Mouse (Mus musculus): Measurements from ENCODE around the gene Cdkn2aip. TPM values are rescaled to one million over a fixed set of nuclear protein-coding genes. Genes with fewer than 3 reads are reported as not detected.
A peak's percentile ranks its signal among the peaks of the same experiment; 100 is the strongest.

The Cdkn2aip gene
- total RNA-seq (2021), result 10 to 100 TPM; 16.6 to 20.6 TPM

DNA sequence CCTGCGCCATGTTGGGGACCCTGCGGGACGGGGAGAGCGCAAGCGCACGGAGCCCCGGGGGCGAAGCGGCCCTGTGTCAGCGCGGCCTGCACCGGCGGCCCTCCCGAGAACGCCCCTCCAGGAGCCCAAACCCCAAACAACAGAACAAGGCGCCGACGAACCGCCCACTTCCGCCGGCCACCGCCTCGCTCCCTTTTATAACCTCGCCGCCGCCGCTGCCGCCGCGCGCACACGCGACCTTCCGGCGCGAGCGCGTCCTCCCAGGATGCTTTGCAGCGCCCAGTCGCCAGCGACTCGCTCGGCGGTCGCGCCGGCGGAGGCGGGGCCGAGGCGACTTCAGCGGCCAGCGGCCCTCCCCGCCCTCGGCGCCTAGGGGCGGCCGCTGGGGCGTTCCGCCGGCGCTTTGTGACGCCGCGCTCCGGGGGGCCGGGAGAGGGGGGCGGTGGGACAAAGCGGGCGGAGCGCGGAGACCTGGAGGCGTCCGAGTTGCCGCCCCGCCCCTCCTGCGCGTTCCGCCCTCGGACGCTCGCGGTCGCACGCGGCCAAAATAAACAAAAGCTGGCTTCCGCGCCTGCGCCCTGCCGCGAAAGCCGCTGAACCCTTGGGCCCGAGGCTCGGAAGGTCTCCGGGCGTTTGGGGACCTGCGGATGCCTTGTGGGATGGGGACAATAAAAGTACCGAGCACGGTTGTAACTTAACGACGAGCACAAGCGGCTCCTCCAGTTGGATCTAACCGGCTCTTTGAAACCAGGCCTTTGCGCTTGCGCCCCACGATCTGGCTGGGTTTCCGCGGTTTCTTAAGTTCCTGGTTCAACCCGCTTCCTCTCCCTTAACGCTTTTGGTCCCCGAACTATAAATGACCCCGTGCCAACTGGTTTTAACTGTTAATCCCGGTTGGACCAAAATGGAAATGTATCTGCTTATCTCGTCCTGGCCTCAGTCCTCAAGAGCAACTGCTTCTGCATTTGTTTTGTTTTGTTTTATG, at the start of gene Cdkn2aip:
TSS of gene Cdkn2aip (minus strand) at position 172 of the 985 bp plus-strand sequence.
- intact Hi-C loops (cut with DNase I), result loop anchor here (2.0 kb wide), 1 partner anchor 39 kb away; the partner anchor contains the start of gene Ing2
- peak; percentile 94 to 95 for DNase-seq (ENCODE audit: low spot score in 2 of 2)

DNA sequence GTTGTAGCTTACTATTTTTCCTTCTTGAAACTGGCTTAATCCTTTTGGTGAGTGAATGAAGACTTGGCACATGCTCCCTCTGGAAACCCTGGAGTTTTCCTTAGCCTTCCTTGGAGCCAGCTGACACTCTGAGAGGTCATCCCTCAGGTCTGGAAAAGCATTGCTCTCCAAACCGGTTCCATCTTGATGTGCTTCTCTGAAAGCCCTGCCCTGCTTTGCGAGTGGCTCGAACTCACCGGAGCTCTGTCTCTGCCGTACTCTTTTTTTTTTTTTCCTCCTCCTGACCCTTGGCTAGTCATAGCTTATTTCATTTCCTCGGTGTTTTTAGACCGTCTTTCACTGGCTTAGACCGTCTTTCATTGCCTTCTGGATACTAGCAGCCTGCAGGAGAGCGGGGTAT, 49.5 kb upstream of the Cdkn2aip start:
- intact Hi-C loops (cut with DNase I), result no loop called here
- DNase-seq (ENCODE audit: low spot score in 2 of 2), result no peak

DNA sequence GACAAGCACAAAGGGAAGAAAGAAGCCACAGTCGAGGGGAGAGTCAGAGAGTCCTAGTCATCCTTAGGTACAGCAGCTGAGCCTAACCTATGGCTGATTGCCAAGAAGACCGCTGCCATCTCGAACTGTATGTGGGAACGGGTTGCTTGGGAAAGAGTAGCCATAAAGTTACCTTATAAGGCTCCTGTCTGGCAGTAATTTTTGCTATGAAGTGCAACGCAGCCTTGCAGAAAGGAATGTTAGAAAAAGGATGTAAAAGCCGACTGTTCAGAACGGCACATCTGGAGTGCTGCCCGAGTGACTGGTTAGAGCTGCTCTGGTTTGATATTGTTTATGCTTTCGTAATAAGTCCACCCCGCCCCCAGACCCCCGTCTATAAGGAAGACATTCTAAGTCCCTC, 47.0 kb upstream of the Cdkn2aip start:
- intact Hi-C loops (cut with DNase I), result no loop called here
- no peak for DNase-seq (ENCODE audit: low spot score in 2 of 2)

DNA sequence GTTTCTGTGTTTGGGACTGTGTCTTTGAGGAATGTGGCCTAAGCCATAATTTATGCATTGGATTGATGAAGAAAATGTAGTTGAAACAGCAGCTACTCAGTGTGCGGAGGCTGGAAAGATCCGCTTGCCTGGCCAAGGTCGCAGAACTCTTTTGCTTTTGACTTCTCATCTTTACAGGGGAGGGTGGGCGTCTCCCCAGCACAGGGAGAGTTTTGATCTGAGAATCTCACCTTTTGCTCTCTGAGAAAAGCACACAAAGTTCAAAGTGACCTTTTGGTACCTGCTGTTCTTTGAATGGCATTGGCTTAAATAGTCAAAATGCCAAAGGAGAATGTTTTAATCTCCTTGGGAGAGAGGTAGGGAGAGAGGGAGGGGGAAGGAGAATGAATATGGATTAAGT, 46.5 kb upstream of the Cdkn2aip start:
- intact Hi-C loops (cut with DNase I), result no loop called here
- no peak for DNase-seq (ENCODE audit: low spot score in 2 of 2)

DNA sequence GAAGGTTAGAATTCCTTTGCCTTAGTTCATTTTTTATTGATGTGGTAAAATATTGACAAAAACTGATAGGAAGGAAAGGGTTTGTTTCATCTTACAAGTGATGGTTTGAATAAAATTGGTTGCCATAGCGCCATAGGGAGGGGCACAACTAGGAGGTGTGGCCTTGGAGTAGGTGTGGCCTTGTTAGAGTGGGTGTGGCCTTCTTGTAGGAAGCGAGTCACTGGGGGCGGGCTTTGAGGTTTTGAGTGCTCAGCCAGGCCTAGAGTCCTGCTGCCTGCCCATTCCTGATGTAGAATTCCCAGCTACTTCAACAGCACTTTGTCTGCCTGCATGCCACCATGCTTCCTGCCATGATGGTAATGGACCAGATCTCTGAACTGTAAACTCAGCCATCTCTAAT, 39.4 kb upstream of the Cdkn2aip start:
- intact Hi-C loops (cut with DNase I), result no loop called here
- no peak for DNase-seq (ENCODE audit: low spot score in 2 of 2)

DNA sequence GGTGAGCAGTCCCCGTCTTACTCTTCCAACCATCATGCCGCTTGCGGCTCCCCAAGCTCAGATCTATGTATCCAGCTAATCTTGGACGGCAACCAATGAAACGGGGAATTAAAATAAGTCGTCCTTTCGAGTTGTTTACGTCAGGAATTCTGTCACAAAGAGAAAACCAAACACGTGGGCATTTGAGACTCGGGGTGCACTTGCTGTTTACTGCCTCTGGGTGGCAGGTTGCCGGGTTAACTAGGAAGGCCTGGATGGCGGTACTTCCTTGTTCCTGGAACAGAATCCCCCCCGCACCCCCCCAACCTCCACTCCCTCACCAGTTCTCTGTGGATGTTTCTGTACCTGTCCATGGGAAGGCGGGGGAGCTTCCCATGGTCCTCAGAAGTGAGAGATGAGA, 36.4 kb upstream of the Cdkn2aip start:
- no peak for DNase-seq (ENCODE audit: low spot score in 2 of 2)
- intact Hi-C loops (cut with DNase I), result no loop called here

DNA sequence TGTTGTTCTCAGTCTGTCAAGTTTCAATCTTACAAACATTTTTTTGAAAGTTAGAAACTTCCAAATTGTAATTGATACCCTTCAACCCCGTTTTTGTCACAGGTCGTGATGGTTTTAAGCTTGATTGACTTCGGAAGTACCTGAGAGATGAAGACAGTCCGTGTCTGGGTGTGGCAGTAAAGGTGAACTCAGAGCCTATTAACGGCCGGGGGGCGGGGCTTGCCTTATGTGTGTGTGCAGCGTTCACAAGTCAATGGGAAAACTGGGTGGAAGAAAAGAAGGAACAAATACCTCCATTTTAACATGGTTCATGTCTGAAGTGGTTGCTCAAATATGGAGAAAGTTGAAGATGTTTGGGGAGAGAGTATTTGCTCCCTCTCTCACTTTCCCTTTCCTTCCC, 35.8 kb upstream of the Cdkn2aip start:
- DNase-seq (ENCODE audit: low spot score in 2 of 2), result no peak
- intact Hi-C loops (cut with DNase I), result no loop called here

DNA sequence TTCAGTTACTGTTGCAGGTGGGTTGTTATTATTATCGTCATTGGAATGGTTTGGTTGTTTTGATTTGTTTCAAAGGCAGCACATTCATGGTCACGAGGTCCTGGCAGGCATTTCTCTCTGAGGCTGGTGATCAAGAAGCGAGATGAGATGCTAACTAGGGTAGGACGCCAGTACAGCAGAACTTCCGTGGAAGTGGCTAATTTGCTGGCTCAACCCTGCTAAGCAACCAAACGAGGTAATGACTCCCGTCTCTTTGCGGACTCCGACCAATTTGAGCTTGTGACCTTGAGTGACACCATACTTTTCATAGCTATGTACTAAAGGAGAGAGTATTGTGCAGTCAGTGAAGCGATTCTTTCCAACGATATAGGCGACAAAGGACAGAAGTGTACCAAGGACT, 32.6 kb upstream of the Cdkn2aip start:
- intact Hi-C loops (cut with DNase I), result no loop called here
- DNase-seq (ENCODE audit: low spot score in 2 of 2), result no peak

DNA sequence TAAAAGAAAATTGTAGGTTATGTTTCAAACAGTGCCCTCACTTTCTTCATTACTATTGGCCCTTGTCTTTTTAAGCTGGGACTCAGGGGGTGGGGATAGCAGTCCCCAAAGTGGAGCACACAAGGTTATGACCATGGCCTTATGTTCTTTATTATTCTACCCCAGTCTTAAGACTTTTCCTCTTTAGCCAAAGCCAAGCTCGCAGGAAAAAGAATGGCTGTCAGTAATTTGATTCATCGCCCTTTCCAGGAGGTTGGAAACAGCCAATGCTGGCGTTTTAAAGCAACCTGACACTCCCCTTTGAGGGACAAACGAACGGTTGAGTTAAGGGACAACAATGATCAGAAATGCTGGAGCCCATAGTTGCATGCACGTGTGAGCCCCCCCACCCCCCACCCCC, 32.1 kb upstream of the Cdkn2aip start:
- intact Hi-C loops (cut with DNase I), result no loop called here
- DNase-seq (ENCODE audit: low spot score in 2 of 2), result no peak

DNA sequence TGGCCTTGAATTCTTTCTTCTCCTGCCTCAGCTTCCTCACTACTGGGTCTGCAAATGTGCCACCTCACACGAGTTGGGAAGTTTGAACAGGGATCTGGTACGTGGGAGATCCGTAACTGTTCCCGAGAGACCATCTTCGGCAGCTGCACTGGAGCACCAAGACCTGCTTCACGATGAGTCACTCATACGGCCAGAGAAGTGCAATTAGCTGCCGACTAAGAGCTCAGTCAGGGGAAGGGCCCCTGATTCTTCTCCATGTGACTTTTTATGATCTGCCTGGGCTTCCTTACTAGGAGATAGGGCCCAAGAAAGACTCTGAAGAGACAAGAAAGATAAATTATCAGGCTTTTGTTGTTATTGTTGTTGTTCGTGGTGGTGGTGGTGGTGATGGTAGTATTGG, 31.1 kb upstream of the Cdkn2aip start:
- intact Hi-C loops (cut with DNase I), result loop anchor here (5.0 kb wide), 1 partner anchor 97 kb away; no protein-coding TSS in a partner anchor
- DNase-seq (ENCODE audit: low spot score in 2 of 2), result no peak

DNA sequence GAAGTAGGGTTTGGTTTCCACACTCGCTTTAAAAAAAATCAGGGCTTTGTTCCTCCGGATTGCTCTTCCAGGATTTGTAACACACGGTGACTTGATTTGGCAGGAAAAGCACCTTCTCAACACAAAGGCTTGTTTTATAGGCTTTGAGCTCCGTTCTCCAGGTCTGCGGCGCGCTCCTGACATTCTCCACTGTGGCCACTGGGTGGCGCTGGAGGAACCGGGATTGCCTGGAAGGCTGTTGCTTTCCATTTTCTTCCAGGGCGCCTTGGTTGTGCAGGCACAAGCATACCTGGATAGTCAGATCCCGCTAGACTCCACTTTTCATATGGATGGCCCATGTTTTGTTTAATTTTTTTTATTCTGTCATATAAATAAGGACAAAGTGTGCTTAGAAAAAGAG, 29.7 kb upstream of the Cdkn2aip start:
- intact Hi-C loops (cut with DNase I), result loop anchor here (1.0 to 5.0 kb wide), 2 partner anchors 99 to 273 kb away; no protein-coding TSS in a partner anchor
- peak; percentile 89 to 90 for DNase-seq (ENCODE audit: low spot score in 2 of 2)

DNA sequence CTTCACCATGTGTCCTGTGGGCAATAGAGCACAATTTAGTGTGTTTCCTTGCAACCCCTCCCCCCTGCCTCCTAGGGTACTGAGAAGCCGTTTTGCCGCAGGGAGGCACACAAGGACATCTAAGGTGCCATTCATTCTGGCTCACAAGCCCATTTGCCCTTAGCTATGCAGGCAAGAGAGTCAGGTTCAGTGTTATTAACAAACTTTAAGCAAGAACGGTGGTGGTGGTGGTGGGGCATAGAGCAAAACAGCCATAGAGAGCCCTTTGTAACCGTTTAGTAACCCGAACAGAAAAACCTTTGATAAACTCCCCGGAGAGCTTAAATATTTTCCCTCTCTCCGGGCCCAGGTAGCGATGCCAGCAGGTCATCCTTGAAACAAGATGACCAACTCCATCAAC, 29.3 kb upstream of the Cdkn2aip start:
- DNase-seq (ENCODE audit: low spot score in 2 of 2), result no peak
- intact Hi-C loops (cut with DNase I), result loop anchor here (1.0 to 5.0 kb wide), 2 partner anchors 99 to 273 kb away; no protein-coding TSS in a partner anchor

DNA sequence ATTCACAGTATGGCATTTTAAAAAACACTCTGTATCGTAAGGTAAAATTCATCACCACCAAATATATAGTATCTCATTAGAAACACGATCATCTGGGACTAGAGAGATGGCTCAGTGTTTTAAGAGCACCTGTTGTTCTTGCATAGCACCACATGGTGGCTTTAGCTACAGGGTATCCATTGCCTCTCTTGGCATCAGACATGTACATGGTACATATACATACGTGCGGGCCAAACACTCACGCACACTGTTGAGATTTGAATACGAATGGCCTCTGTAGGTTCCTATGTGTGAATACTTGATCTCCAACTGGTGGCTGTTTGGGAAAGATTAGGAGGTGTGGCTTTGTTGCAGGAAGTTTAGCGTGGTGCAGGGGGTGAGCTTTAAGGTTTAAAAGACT, 28.6 kb upstream of the Cdkn2aip start:
- no peak for DNase-seq (ENCODE audit: low spot score in 2 of 2)
- intact Hi-C loops (cut with DNase I), result loop anchor here (5.0 kb wide), 1 partner anchor 100 kb away; no protein-coding TSS in a partner anchor

DNA sequence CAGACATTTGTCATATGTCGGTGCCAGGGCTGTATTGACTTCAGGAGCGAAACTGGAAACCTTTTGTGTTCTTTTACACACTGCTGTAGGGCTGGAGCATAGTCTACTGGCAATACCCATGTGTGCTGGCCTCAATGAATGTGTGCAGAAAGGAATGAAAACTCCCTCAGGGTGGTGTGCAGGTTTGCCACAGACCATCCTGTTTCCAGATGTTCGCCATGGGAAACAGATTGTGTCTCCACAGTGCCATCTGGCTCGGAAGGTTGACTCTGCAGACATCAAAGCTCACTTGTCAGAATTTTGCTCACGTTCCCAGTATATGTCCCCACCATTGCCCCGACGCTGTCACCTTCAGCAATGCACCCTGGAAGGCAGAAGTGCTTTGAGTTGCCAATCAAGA, 23.4 kb upstream of the Cdkn2aip start:
- intact Hi-C loops (cut with DNase I), result no loop called here
- peak in 1 of 2 experiments; percentile 17 for DNase-seq (ENCODE audit: low spot score in 2 of 2)

DNA sequence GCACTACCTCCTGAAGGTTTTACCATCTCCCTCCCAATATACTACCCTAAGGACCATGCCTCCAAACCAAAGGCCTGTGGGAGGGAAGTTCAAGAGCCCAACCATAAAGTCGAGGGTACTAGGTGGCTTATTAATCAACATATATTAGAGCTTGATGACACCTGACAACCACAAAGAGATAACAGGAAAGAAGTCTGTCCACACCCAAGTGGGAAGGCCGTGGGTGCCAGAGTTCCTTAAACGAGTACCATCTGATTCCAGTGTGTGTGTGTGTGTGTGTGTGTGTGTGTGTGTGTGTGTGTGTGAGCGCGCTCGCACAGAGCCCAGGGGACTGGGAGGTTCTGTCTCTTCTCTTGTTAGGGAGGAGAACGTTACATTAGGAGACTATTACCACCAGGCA, 15.6 kb upstream of the Cdkn2aip start:
- intact Hi-C loops (cut with DNase I), result no loop called here
- DNase-seq (ENCODE audit: low spot score in 2 of 2), result no peak

DNA sequence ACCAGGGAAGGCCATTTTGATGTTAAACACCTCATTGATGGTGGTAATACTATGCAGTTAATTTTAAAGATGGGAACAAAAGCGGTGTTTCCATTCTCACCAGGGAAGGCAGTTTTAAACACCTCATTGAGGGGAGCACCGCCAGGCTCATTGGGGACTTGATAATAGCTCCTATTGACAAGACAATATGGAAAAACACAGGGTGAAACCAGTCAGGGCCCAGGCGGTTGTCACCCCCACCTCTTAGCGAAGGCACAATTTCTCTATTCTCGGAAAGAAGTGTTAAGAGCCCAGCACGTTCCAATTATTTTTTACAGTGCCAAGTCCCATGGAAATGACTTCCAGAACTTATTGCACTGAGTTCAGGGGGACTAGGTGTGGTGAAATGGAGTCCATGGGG, 13.2 kb upstream of the Cdkn2aip start:
- intact Hi-C loops (cut with DNase I), result no loop called here
- no peak for DNase-seq (ENCODE audit: low spot score in 2 of 2)

DNA sequence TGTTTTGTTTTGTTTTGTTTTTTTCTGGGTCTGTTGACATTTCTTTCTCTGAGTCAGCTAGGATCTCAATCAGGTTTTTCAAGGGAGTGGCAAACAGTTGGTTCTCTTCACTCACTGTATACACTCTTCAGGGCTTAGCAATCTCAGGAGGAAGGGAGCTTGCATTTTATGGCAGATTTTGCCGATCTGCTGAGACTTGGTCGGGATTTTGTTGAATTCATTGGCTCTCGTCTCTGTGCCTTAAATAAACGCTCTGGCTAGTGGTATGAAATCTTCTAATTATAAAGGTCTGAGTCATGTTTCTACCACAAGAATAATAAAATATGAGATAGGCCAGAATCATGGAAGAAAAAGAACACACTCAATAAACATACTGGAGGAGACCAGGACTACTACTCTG, 7.9 kb upstream of the Cdkn2aip start:
- intact Hi-C loops (cut with DNase I), result no loop called here
- DNase-seq (ENCODE audit: low spot score in 2 of 2), result no peak

DNA sequence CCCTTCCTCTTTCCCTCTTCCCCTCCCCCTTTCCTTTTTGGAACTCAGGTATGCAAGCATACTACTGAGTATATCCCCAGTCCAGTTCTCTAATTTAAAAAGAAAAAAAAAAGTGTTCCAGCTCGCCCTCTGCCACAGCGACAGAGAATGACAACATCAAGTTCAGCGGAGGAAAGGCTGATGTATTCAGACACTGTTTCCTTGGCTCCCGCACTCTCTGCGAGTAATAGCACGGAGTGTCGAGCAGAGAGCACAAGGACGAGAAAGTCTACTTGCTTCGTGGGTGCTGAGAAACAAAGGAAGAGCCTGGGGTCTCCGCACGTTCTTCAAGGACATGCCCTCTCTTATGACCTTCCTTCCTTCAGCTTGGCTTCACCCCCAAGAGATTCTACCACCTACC, 4.9 kb upstream of the Cdkn2aip start:
- DNase-seq (ENCODE audit: low spot score in 2 of 2), result no peak
- intact Hi-C loops (cut with DNase I), result no loop called here

DNA sequence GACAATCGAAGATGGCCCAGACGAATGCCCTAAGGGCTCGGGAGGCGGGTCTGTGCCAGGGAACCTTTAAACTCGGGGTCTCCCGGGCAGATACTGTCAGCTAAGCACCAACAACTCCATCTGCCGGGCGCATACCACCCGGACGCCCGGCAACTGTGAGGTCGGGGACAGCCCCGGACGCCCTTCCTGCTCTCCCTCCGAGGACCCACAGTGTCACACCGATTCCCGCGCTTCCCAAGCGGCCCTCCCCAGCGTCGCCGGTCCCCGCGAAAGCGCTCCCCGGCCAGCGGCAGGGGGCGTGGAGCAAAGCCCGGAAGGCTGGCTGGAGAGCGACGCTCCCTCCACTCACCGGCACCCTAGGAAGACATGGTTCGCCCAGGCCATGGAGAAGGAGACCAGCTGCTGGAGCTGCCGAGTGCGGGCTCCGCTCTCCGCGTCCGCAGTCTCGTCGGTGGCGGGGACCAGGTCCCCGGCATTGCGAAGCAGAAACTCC, 515 bp downstream of the Cdkn2aip start:
- no peak for DNase-seq (ENCODE audit: low spot score in 2 of 2)

DNA sequence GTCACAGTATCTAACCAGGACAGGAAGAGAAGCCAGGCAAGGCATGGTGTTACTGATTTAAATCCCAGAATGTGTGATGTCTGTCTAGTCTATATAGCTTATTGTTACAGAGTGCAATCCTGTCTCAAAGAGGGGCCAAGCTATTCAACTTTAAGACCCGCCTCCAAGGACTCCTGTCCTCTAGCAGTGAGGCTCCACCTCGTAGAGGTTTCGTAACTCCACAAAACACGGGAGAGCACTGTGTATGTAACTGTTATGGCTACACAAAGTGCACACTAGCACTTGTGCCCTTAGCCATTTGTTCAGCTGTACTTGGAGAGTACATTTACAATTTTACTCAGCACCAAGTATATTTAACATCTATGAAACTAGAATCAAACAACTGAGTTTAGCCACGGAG, 5.6 kb downstream of the Cdkn2aip start:
- intact Hi-C loops (cut with DNase I), result no loop called here
- DNase-seq (ENCODE audit: low spot score in 2 of 2), result no peak

More for the DNA sequence above, 515 bp downstream of the Cdkn2aip start:
- intact Hi-C loops (cut with DNase I), result no loop called here

DNA sequence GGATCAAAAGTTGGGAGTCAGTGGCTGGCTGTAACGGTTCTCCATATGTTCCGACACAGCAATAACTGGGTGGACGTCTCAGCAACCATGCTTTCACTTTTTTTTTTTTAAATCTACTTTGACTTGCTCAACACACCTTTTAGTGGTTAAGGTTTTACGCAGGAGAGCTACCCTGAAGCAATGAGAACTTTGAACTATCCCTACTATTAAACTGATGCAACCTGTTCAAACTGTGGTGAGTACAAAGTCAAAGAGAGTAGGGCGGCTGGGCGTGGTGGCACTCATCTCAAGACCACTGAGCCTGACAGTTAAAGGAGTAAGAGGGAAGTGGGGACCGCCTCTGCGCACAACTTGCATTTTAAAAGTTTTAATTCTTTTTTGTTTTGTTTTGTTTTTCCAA, 7.0 kb downstream of the Cdkn2aip start:
- no peak for DNase-seq (ENCODE audit: low spot score in 2 of 2)
- intact Hi-C loops (cut with DNase I), result no loop called here

All from left cerebral cortex, postnatal 36 days (tissue).